Mouse (Mus musculus): ENCODE results near the gene Zfp106.
A peak's percentile ranks its signal among the peaks of the same experiment; 100 is the strongest.

Gene Zfp106

DNA sequence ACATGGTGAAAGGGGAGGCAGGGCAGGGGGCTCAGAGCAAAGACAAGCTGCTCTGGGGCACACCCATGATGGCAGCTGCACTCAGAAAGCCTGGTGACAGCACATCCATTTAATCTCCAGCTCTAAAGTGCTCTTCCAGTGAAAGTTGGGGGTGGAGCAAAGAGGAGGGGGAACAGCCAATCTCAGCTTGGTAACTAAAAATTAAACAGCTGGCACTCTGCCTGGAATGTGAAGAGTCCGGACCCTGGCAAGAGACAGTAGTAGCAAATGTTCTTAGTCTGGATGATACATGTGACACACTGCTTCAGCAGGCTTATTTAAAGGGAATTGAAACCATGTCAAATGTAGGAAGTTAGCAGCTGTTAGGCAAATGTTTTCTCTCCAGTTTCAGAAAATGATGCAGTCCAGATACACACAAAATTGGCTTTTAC, 23.9 kb downstream of the Zfp106 start:
- DNase-seq = peak; percentile 33

DNA sequence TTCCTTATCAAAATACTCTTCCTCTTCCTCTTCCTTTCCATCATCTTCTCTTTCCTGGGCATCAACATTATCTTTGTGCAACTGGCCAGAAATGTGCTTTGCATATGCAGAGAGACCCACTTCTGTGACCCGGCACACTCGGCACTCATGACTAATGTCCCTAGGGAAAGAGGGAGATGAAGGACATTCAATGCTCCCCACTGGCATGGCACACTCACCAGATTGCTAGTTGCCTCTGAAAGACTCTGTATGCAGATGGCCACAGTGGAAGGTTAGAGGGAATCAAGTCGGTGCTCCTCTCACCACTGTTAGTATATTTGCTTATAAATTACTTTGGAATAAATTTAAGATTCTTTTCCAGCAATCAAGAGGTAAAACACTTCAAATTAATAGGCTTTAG, 24.3 kb downstream of the Zfp106 start:
- DNase-seq = no peak

- no peak for DNase-seq
Observed at GRCm38 (mm10) chr2:120531223-120531622, 32.4 kb downstream of the Zfp106 start.

DNA sequence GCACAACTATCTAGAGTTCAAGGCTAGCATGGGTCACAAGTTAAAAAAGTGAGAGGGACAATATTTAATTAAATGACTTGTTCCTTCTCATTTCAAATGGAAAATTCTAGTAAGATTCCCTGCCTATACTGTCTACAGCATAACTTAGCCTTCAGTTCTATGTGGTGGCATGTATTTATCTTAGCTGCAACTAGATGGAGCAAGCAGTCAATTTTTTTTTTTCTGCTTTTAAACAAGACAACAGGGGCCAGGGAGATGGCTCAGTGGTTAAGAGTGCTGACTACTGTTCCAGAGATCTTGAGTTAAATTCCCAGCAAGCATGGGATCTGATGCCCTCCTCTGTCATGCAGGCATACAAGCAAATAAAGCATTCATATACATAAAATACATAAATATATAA, 34.1 kb downstream of the Zfp106 start:
- no peak for DNase-seq

DNA sequence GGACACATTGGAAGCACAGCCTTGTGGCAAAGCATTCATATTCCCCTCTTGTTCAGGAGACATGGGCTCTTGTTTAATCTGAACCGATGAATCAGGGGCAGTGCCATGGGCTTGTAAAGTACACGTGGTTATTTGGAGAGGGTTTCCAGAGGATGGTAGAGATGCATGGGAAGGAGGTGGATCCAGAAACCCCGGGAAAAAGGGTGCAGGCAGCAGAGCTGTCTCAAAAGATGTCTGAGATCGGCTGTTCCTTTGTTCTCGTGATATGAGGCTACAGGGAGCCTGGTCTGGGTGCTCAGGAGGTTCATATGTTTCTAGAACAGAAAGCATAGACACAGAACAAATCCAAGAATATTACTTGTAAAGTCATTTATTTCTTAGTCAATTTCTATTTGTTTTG, 36.9 kb downstream of the Zfp106 start:
- DNase-seq = no peak

- no peak for DNase-seq
Observed at GRCm38 (mm10) chr2:120518547-120519210, 45.0 kb downstream of the Zfp106 start.

DNA sequence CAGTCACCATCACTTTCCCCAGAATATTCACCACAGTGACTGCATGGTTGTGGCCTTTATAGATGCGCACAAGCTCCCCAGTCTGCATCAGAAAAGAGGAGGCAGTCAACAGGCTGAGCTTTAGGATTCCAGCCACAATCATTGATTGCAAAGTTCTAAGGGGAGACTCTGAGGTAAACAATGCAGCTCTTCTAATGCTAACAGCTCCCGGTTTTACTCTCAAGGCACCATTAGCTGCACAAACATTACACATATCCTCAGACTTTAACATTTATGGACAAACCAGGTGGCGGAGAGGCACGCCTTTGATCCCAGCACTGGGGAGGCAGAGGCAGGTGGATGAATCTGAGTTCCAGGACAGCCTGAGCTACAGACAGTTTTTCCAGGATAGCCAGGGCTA, 49.5 kb downstream of the Zfp106 start:
- no peak for DNase-seq

- no peak for DNase-seq
Observed at GRCm38 (mm10) chr2:120503992-120504391, 59.7 kb downstream of the Zfp106 start.

DNA sequence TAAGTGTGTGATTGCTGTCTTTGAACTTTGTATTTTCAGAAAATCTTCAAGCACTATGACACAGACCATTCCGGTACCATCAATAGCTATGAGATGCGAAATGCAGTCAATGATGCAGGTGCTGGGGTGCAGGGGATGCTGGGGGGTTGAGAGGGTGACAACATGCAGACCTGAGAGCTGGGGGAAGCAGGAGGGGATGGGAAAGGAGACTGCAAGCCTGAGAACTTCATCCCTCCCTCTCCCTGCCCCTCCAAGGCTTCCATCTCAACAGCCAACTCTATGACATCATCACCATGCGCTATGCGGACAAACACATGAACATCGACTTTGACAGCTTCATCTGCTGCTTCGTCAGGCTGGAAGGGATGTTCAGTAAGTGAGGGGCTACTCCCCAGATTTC, 60.5 kb downstream of the Zfp106 start:
- DNase-seq = no peak

DNA sequence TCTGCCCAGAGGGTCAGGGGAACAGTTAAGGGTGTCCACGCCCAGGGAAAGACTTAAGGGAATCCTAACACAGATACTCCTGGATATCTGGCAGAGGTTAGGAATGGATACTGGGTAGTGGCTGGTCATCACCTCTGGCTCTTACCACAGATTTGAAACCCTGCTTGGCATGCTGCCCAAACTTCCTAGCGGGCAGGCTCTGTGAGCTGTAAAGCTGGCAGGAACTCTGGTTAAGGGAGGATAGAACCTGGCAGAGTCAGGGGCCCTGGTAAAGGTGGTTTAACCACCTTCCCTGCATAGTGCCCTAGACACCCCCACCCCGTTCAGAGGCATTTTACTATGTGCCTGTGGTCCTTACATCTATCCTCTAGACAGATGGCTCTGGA, 61.0 kb downstream of the Zfp106 start:
- no peak for DNase-seq

- DNase-seq = no peak
Observed at GRCm38 (mm10) chr2:120501931-120502604, 61.6 kb downstream of the Zfp106 start.

- no peak for DNase-seq
Observed at GRCm38 (mm10) chr2:120501136-120501918, 62.3 kb downstream of the Zfp106 start.

DNA sequence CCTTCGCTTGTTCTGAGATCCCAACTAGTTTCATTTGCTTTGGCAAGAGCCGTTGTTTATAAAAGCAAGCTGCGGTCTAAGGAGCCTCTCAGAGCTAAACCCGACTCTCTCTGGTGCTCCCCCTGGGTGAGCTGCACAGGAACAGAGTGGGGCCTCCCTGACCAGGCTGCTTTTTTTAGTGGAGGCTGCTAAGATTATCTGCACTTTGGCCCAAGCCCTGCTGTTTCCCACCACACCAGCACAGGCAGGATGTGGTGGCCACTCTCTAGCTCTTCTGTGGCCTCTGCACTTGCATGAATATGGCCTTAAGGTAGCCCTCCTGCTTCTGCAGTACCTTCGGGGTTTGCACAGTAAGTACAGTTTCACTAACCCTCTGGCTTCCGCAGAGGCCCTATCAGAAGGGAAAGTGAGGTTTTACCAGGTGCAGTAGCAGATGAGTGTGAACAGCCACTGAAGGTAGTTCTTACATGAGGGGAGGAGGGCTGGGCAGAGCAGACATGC, 63.6 kb downstream of the Zfp106 start:
- DNase-seq = peak; percentile 27

DNA sequence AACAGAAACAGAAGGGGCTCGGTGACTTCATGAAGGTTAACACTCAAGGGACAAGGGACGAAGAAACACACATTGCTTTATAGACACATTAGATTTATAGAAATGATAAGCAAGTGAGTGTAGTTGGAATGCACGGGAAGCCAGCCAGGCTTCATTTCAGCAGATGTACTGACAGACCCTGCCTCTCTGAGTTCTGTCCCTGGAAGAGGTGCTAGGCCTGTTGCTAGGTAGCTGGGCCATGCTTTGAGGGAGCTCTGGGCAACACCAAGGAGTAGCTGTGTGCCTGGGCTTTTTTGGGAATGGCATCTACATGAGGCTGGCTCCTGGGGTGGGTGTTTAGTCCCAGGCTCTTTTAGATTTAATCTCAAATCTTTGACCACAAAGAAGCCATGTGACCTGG, 67.1 kb downstream of the Zfp106 start:
- no peak for DNase-seq

DNA sequence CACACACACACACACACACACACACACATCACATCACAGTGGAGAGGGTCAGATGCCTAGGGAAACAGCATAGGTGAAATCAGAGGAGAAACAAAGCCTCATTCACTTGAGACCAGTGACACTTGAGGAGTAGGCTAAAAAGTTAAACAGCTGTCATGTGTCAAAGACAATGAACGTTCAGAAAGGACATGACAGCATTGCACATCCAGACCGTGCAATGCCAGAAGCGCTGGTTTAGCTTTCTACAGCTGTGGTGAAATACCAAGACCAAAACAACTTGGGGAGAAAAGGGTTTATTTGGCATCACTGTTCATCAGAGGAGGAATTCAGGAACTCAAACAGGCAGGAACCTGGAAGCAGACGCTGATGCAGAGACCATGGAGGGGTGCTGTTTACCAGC, 70.4 kb downstream of the Zfp106 start:
- DNase-seq = no peak

DNA sequence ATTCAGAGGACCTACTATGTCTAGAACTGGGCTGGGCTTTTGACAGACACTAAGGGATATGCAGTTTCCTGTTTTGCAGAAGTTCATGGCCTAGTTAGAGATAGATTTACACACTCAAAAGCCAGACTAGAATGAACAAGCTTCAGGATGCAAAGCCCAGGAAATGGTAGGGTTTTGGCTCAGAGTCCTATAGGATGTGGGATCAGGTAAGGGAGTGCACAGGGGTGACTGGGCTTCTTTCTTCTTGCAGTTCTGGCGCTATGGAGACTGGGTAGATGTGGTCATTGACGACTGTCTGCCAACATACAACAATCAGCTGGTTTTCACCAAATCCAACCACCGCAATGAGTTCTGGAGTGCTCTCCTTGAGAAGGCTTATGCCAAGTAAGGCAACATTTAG, 79.4 kb downstream of the Zfp106 start:
- no peak for DNase-seq

DNA sequence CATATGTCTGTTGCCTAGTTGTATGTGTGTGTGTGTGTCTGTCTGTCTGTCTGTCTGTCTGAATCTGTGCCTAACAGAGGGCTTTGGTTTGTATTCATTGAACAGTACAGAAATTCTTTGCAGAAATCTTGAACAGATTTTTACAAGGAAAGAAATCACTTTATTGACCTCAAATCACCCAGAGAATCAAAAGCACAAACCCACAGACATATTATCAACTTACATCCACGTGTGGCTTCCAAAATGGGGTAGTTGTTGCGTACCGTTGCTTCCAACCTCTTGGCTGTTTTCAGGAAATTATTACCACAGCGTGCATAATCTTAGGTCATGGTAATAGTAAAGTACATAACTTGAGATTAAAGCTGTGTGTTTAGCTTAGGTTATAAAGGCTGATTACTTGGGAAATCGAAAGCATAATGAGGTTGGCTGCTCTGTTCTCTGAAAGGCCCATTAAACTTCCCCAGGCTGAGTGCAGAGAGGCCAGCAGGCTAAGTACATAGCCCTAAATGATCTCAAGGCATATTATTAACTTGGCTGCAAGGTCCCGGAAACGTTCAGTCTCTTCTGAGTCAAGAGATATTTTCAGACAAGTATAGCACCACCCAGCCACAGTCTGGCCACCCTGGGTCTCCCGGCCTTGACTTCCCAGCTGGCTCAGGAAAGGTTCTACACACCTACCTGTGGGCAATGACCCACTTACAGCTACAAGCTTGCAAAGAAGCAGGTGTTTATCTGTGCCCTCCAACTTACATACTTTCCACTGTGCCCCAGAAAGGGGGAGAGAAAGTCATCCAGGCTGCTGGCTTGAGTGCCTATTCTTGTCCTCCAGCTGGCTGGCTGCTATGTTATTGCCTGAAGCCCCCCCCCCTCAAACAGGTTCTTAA, 80.9 kb downstream of the Zfp106 start:
- DNase-seq = no peak

DNA sequence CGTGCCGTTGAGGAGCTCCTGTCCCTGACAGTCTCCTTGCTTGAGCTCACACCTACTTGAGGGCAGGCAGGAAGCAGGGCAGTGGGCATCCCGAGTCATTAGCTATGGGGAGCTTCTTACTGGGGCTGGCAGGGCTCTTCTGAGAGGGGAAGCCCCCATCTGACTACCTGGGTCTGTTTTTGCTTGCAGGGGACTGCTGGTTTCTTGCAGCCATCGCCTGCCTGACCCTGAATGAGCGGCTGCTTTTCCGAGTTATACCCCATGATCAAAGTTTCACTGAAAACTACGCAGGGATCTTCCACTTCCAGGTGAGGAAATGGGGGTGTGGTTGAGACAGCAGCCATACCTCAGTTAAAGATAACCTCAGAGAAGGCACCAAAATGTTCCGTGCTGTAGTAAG, 81.7 kb downstream of the Zfp106 start:
- no peak for DNase-seq

GRCm38 (mm10) chr2:120478600-120478999, 85.0 kb downstream of the Zfp106 start:
- peak; percentile 77 for DNase-seq

GRCm38 (mm10) chr2:120476277-120477087, 87.2 kb downstream of the Zfp106 start:
- no peak for DNase-seq

DNA sequence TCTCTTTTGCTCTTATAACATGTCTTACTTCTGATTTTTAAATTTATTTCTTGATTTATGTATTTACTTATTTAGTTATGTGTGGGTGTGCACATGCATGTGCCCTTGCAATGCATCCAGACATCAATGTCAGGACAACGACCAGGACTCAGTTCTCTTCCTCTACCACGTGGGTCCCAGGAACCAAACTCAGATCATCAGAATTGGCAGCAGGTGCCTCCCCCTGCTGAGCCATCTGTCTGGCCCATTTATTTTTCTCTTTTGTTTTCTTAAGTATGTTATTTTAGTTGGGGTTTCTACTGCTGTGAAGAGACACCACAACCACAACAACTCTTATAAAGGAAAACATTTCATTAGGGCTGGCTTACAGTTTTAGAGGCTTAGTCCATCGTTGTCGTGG, 92.8 kb downstream of the Zfp106 start:
- DNase-seq = no peak

DNA sequence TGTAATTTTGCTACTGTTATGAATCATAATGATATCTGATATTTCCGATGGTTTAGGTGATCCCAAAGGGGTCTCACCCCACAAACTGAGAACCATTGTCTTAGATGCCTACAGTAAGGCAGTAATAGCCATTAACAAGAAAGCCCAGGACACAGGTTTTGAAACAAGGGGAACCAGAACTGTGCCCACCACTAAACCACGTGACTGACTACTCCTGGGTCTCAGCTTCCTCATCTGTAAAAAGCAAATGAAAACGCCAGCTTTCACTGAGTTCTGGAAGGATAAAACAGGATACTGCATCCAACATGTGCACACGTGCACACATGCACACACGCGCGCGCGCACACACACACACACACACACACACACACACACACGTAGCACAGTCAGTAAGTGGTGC, 93.9 kb downstream of the Zfp106 start:
- no peak for DNase-seq
